Mouse (Mus musculus) lung, postnatal 0 days (tissue): ENCODE measurements around the gene Sytl5.

Experiments
- CTCF ChIP-seq: IDR thresholded peaks from 2 replicates; pipeline ENCODE4 v1.5.1; 2016; ENCODE audit warnings: antibody characterized with exemption, mild to moderate bottlenecking
- EP300 ChIP-seq: IDR thresholded peaks from 2 replicates; pipeline ENCODE4 v1.6.1; 2016; ENCODE audit warnings: antibody characterized with exemption, mild to moderate bottlenecking, control low read depth

DNA sequence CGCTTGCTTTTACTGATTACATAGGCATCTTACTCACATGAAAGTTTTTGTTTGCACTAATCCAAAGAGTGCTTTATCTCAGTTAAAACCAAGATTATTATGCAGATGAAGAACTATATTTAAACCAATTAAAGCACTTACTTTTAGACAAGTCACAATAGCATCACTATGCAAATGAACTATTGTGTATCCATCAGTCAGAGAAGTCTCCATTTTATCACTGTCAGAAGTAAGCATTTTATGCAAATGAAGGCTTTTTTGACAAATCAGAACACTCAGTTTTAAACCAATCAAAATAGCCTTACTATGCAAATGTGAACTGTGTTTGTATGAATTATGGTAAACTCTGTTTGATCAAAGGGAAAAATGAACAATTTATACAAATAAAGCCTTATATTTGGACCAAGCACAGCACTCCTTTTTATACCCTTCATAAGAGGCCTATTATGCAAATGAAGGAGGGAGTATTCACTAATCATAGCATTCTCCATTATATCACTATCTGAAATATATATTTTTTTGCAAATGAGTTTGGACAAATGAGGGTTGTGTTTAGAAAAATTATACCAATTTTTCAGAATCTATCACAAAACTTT lies 122.4 kb downstream of the Sytl5 start:
- TF ChIP-seq CTCF (no peak), EP300 (no peak)
